Mouse (Mus musculus): ENCODE results near the gene Epb41l3.

Gene Epb41l3

GRCm38 (mm10) chr17:69075501-69076237 is at the start of gene Epb41l3:
Gene Epb41l3, plus strand, starts transcription at chr17:69075683.
- peak; percentile 87 for DNase-seq

GRCm38 (mm10) chr17:69038760-69039675 is 36.5 kb upstream of the Epb41l3 start:
- no peak for DNase-seq

DNA sequence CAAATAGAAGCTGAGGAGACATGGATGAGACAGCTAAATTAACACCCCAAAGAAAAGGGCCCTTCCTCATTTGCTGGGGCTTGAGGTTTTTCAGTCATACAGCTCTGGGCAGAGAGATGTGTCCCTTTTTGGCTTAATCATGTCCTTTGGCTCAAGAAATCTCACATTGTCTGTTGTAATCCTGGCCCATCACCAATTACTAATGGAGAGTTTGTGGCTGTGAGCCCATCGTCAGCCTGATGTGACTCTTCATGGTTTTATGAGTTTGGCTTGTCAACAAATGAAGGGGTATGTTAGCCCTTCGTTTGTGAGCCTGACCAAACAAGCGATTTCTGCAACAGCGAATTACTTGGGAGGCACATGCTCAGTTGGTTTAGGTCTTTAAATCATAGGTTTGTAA is 34.0 kb upstream of the Epb41l3 start:
- no peak for DNase-seq

DNA sequence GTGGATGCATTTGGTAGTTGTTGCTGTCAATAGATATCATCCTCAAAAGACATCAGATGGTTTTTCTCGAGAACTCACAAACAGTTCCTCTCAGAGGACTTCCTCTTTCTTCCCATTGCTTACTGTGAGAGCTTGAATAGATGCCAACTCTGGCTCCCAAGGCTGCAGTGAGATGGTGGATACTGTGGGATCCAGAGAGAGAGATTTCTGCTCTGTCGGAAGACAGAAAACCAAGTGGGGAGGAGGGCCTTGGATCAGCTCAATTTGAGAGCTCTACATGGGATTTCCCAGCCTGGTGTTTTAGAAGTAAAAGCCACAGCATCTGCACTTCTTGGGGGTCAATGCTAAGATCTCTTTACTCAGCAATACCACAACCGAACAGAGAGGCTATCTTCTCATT is 26.7 kb upstream of the Epb41l3 start:
- DNase-seq: no peak

DNA sequence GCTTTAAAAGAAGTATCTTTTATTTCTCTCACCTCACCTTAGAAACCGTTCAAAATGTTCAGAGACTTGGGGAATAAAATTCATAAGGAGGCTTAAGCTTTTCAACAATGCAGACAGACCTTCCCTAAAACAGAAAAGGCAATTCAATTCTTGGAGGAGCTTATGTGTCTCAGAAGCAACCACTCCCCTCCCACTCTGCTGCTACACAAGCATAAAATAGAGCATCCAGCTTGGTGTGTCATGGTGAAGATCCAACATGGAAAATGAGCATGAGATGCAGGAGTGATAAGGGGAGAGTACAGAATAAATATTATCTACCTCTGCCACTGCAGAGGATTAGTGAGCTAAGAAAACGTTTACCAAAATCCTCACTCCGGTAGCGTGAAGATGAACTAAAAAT is 21.5 kb upstream of the Epb41l3 start:
- DNase-seq: no peak

- no peak for DNase-seq
Observed at GRCm38 (mm10) chr17:69059760-69060159, 15.7 kb upstream of the Epb41l3 start.

DNA sequence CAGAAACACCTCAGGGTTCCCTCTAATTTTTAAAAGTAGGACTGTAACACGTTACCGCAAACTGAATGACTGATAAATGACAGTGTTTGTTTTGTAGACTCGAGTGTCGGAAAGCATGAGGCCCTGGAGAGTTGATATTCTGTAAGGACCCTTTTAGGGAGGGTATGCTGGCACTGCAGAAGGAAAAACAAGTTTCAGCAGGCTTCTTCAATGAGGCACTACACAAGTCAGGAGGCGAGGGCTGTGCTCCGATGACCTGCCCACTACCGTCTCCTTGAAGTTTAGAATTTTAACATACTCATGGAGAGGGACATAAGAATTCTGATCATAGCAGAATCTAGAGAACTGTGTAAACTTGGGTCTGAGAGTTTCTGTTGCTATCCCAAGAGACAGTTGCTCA is 15.1 kb upstream of the Epb41l3 start:
- DNase-seq: no peak

GRCm38 (mm10) chr17:69061883-69062745 is 13.4 kb upstream of the Epb41l3 start:
- DNase-seq: no peak

DNA sequence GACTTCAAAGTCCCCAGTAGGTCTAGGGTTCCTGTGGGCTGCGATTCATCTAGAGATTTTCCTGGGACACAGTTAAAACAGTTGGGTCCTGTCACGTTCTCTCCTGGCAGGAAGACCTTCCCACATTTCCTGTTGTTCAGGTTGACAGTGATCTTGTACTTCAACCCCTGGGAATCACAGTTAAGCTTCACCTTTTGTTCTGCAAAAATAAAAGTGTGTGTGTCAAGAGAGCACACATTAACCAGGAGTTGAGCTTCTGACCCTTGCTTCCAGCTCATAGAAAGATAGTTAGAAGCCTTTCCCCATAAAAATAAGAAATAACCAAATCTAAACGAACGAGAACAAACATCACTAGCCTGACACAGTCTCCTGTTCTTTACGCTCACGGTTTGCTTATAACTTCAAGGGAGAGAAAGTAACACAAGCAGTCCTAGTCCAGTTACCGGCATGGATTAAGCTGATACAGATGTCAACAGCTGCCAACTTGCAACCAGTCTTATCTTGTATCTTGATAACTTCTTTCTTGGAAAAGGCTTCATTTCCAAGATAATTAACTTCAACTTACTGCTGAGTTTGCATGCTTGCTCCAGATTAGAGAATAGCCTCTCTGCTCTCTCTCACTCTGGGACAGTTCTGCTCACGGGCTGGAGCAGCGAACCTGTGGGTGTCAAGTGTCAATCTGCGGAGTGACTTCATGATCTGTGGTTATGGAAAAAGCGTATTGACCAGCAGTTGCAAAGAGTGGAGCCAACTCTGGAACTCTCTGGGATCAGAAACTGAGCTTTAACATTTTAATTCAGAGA is 7.3 kb upstream of the Epb41l3 start:
- no peak for DNase-seq

- no peak for DNase-seq
Observed at GRCm38 (mm10) chr17:69074095-69074494, 1.4 kb upstream of the Epb41l3 start.

GRCm38 (mm10) chr17:69076238-69076625 is 749 bp downstream of the Epb41l3 start:
- peak; percentile 84 for DNase-seq

DNA sequence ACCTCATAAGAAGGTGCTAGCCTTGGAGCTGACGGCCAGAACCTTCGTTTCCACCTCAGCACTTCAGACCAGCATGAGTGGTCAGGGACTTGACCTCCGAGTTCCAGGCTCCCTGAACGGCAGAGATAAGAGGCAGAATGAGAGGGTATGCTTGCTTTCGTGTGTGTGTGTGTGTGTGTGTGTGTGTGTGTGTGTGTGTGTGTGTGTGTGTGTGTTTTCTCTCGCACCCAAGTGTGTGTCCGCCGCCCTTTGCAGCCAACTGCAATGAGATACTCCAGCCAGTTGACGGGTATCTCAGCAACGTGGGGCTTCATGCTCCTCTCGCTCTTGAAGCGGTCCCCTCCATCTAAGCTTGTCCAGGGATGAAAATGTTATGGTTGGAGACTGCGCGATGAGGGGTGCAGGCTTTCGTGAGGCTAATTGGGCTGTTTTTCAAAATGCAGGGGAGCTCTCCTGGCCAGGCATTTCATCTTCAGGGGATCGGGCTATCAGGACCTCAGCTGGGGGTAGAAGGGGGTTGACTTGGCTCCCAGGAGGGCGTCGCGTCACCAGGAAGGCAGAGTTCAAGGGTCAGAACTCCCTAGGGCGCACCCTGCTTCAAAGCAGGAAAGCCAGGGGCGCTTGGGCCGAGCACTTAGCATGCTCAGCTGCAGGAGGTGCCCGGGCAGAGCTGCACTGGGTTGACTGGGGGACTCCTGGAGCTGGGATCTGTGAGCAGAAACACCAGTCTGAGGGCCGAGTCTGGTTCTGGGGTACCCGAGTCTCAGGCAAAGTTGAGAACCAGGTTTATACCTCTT is 1.5 kb downstream of the Epb41l3 start:
- peak; percentile 32 for DNase-seq

DNA sequence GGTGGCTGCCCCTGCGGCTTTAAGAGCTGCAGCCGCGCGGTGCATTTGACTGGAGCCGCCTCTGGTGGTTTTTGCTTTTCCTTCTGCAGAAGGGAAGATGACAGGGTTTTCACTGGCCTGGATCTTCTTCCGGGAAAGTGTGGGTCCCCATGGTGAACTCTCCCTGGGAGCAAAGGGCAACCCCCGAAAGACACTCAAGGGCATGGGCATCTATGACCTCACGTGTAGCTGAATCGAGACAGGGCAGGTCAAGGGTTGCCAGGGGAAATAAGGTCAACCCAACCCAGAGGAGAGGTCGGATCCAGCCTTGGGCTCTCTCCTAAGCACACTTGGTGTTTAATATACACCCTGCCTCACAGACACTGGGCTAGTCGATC is 2.0 kb downstream of the Epb41l3 start:
- DNase-seq: no peak

GRCm38 (mm10) chr17:69082316-69082715 is 6.8 kb downstream of the Epb41l3 start:
- no peak for DNase-seq

- no peak for DNase-seq
Observed at GRCm38 (mm10) chr17:69091618-69092017, 16.1 kb downstream of the Epb41l3 start.

GRCm38 (mm10) chr17:69097068-69097467 is 21.6 kb downstream of the Epb41l3 start:
- DNase-seq: no peak

GRCm38 (mm10) chr17:69097955-69098354 is 22.5 kb downstream of the Epb41l3 start:
- DNase-seq: no peak

DNA sequence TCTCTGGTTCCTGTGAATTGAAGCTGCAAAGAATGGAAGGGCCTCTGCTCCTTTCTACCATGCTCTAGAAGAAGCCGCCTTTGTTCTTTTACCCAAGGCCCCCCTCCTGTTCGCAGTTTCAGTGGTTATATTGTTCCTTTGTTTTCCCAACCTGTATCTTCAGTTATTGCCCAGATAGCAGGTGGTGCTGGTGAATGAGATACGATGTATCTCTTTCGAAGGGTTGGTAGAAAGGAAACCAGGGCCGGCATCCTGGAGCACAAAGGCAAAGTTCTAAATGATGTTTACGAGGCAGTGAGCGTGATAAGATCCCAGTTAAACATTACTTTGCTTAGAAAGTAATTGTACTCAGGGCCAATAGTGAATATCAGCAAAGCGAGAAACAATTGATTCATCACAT is 27.8 kb downstream of the Epb41l3 start:
- no peak for DNase-seq

DNA sequence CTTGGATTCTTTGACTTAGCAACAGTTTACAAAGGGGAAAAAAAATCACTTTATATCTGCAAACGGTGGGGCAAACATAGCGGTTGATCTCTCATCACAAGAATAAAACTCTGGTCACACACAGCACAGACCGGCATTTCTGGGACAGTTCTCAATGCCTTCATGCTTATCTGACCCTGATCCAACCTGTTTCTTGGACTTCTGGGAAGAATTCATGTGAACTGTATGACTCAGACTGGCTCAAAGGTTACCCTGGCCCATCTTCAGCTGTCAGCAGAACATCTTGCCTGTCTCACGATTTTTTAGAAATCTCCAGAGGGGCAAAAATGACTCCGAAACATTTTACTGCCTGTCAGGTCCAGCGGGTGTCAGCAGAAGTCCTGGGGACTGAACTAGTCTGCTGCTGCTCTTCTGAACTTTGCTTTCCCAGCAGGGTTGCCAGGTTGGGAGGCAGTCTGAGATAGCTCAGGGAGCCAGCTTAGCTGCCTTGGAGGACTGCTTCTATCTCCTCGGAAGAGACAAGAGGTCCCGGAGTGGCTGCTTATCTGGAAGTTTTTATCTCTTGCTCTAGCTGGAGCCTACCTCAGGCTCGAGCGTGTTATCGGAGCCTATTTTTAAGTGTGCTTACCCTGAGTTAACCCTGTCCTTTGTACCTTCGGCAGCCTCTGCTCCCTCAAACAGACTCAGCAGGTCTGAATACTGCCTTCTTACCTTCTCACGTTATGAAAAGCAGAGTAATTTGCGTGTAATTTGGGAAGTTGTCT is 29.7 kb downstream of the Epb41l3 start:
- no peak for DNase-seq

DNA sequence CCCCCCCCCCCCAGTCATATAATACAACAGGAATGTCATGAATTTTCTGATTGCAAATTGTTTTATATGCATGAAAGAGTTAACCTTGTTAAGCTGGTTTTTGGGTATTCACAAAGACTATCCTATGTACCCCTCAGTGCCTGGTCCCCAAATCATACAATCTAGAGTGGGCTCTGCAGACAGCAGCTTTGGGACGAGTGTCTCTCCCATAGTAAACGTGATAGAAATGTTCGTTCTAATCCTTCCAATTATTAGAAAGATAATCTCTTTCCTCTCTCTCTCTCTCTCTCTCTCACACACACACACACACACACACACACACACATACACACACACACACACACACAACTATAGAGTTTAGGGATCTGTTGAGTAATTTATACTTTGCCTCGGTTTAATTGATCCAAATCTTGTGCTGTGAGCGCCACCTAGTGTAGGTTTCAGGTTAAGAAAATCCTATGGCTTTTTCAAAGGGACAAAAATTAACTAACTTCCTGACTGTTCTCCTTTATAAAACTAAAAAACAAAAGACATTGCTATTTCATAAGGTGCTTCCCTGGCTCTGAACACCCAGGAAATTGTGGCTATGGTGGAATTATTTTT is 30.4 kb downstream of the Epb41l3 start:
- peak; percentile 24 for DNase-seq
